Mouse (Mus musculus) layer of hippocampus, adult 18-20 months (tissue): ENCODE results near the gene Asna1. TPM values are rescaled to one million over a fixed set of nuclear protein-coding genes. Genes with fewer than 3 reads are reported as not detected.

Experiments used
- DNase-seq, 2 experiments: peaks; one replicate each; pipeline ENCODE4 v3.0.0; 2022; ENCODE audit warnings: low spot score in 2 of 2
- microRNA-seq, 2 experiments: library from miRNA; unstranded; fragments of <30 nt; microRNA quantifications; one replicate each; pipeline ENCODE4 v1.2.0; 2021
- total RNA-seq, 2 experiments: library from RNA; stranded (reverse); gene quantifications; 2 replicates each; pipeline ENCODE4 v1.2.3; 2021

Gene Asna1
- total RNA-seq, 2 experiments from 2014 or later: 122 to 125 TPM

GRCm38 (mm10) chr8:84976031-84976762, 48.9 kb downstream of the Asna1 start:
- DNase-seq: peak; percentile 95 to 98

GRCm38 (mm10) chr8:84975434-84975833, 49.6 kb downstream of the Asna1 start:
- peak; percentile 58 to 73 for DNase-seq

GRCm38 (mm10) chr8:84974543-84975142, 50.4 kb downstream of the Asna1 start:
- DNase-seq: no peak

- DNase-seq: peak in 1 of 2 experiments; percentile 70
Measured at GRCm38 (mm10) chr8:84973803-84974542, 51.1 kb downstream of the Asna1 start.

- DNase-seq: no peak
Measured at GRCm38 (mm10) chr8:84973079-84973478, 52.0 kb downstream of the Asna1 start.

- no peak for DNase-seq
Measured at GRCm38 (mm10) chr8:84970913-84971312, 54.2 kb downstream of the Asna1 start.

- no peak for DNase-seq
Measured at GRCm38 (mm10) chr8:84970135-84970790, 54.8 kb downstream of the Asna1 start.

GRCm38 (mm10) chr8:84969241-84970134, 55.6 kb downstream of the Asna1 start, which contains the start of the genes Gm49661, Prdx2 and Rnaseh2a:
Gene Gm49661 (minus strand): TSS chr8:84969433.
Gene Prdx2 (plus strand): TSS chr8:84969587.
Gene Rnaseh2a (minus strand): TSS chr8:84969767.
- DNase-seq: peak; percentile 52 to 78

- DNase-seq: no peak
Measured at GRCm38 (mm10) chr8:84968650-84969049, 56.4 kb downstream of the Asna1 start.

Small RNA genes lying within 50 kb of the gene (microRNA-seq; reads per million reads assigned to microRNA genes)
- gene Mir7070: 0.74 to 2.0 reads per million in 2 experiments

Other genes with a start within 250 kb of the Asna1 start
- 100 to 1,000 TPM; 379 to 429 TPM for gene Nfix, start 224.9 kb downstream of the Asna1 start, total RNA-seq
- 10 to 100 TPM; 10.7 to 10.9 TPM for gene Dand5, start 202.5 kb downstream of the Asna1 start, total RNA-seq
- 10 to 100 TPM; 27.3 to 27.4 TPM for gene Gadd45gip1, start 193.8 kb downstream of the Asna1 start, total RNA-seq
- 10 to 100 TPM; 63.8 to 77.0 TPM for gene Rad23a, start 184.6 kb downstream of the Asna1 start, total RNA-seq
- gene Calr, start 178.3 kb downstream of the Asna1 start, total RNA-seq: 100 to 1,000 TPM; 506 to 521 TPM
- 10 to 100 TPM; 48.8 to 50.1 TPM for gene Farsa, start 168.3 kb downstream of the Asna1 start, total RNA-seq
- gene Syce2, start 153.2 kb downstream of the Asna1 start, total RNA-seq: 10 to 100 TPM; 15.7 to 16.5 TPM
- 10 to 100 TPM; 38.3 to 38.5 TPM for gene Gcdh, start 131.4 kb downstream of the Asna1 start, total RNA-seq
- under 1 TPM in 1 of 2 experiments, not detected in 1; 0.27 TPM for gene Klf1, start 123.4 kb downstream of the Asna1 start, total RNA-seq
- gene Dnase2a, start 116.7 kb downstream of the Asna1 start, total RNA-seq: 1 to 10 TPM; 2.8 to 5.1 TPM
- 10 to 100 TPM; 71.8 to 73.3 TPM for gene Mast1, start 87.9 kb downstream of the Asna1 start, total RNA-seq
- 1 to 10 TPM in 1 of 2 experiments, under 1 TPM in 1; 0.87 to 1.1 TPM for gene Rtbdn, start 78.3 kb downstream of the Asna1 start, total RNA-seq
- not detected for gene Gm49661, start 55.8 kb downstream of the Asna1 start, total RNA-seq
- gene Prdx2, start 55.7 kb downstream of the Asna1 start, total RNA-seq: 100 to 1,000 TPM; 319 to 358 TPM
- 10 to 100 TPM; 41.8 to 46.2 TPM for gene Rnaseh2a, start 55.5 kb downstream of the Asna1 start, total RNA-seq
- gene Junb, start 46.6 kb downstream of the Asna1 start, total RNA-seq: 100 to 1,000 TPM; 102 to 103 TPM
- gene Hook2, start 34.7 kb downstream of the Asna1 start, total RNA-seq: 1 to 10 TPM; 8.1 to 9.5 TPM
- gene Best2, start 10.8 kb downstream of the Asna1 start, total RNA-seq: not detected
- gene Trir, start 1.5 kb upstream of the Asna1 start, total RNA-seq: 100 to 1,000 TPM; 132 to 133 TPM
- gene Tnpo2, start 11.6 kb upstream of the Asna1 start, total RNA-seq: 100 to 1,000 TPM; 163 to 179 TPM
- 10 to 100 TPM; 19.3 to 19.8 TPM for gene Fbxw9, start 34.8 kb upstream of the Asna1 start, total RNA-seq
- gene Gm5741, start 42.7 kb upstream of the Asna1 start, total RNA-seq: not detected
- 10 to 100 TPM; 53.2 to 56.1 TPM for gene Dhps, start 46.5 kb upstream of the Asna1 start, total RNA-seq
- gene Wdr83os, start 55.5 kb upstream of the Asna1 start, total RNA-seq: 10 to 100 TPM; 60.9 to 65.6 TPM
- gene Wdr83, start 56.0 kb upstream of the Asna1 start, total RNA-seq: 10 to 100 TPM; 28.1 to 32.3 TPM
- gene Man2b1, start 58.0 kb upstream of the Asna1 start, total RNA-seq: 10 to 100 TPM; 33.8 to 34.5 TPM
- 1 to 10 TPM; 6.7 to 7.2 TPM for gene Zfp791, start 97.8 kb upstream of the Asna1 start, total RNA-seq
- gene Cks1brt, start 126.6 kb upstream of the Asna1 start, total RNA-seq: not detected
- not detected for gene Olfr371, start 200.7 kb upstream of the Asna1 start, total RNA-seq